Mouse (Mus musculus) liver, postnatal 0 days (tissue): ENCODE measurements around the gene Rbm14.

Experiments
- CTCF ChIP-seq: sonication (generic); IDR thresholded peaks from 2 replicates; pipeline ENCODE4 v1.5.1; 2016; ENCODE audit warnings: antibody characterized with exemption, low read depth
- EP300 ChIP-seq: IDR thresholded peaks from 2 replicates; pipeline ENCODE4 v1.6.1; 2016; ENCODE audit warnings: antibody characterized with exemption, low read depth, mild to moderate bottlenecking

DNA sequence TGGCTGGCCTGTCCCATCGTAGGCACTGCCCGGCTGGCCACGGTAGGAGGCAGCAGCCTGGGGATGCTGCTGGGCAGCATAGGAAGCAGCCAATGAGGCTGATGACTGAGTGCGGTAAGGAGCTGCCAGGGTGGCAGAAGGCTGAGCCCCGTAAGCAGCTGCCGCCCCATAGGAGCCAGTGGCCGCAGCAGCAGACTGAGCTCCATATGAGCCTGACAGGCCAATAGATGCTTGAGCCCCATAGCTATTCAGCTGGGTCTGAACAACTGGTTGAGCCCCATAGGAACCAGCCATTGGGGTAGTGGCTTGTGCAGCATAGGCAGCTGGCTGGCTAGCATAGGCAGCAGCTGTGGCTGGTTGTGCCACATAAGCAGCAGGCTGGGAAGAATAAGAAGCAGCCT is 8.7 kb downstream of the Rbm14 start:
- TF ChIP-seq EP300 (no peak), CTCF (no peak)
